Mouse (Mus musculus): ENCODE results near the gene Olfr370. TPM values are rescaled to one million over a fixed set of nuclear protein-coding genes. Genes with fewer than 3 reads are reported as not detected.
"Not testable (repeated sequence)": the region's sequence is repeated elsewhere in the genome, so short reads cannot be mapped to it uniquely, and the experiment has no call there.

The Olfr370 gene
- not detected in 2 replicates for polyA plus RNA-seq (2016; fragmentation: Nextera tagmentation; extraction: Ambion mirVana)

- Histone ChIP-seq H3K27me3 (replicated peaks) (no peaks in the 10 kb centered on the region), H3K9ac (no peak within 1 kb of the TSS), H3K27ac (ENCODE audit: poor library complexity, severe bottlenecking) (no peak within 1 kb of the TSS), H3K4me1 (replicated peaks) (no peaks in the 10 kb centered on the region), H3K9me3 (replicated peaks) (no peaks in the 10 kb centered on the region), H3K4me3 (no peak within 1 kb of the TSS), H3K4me2 (no peak within 1 kb of the TSS), H3K36me3 (no peaks in the 10 kb centered on the region)
- WGBS, result 66% methylated on average over 3 of the region's 3 CpGs
- ATAC-seq (ENCODE audit: insufficient number of reproducible peaks, low FRiP score), result no peak
These were observed at the start of gene Olfr370 for GRCm38 (mm10) chr8:83535736-83536135. Gene Olfr370 (plus strand): TSS chr8:83535780.

DNA sequence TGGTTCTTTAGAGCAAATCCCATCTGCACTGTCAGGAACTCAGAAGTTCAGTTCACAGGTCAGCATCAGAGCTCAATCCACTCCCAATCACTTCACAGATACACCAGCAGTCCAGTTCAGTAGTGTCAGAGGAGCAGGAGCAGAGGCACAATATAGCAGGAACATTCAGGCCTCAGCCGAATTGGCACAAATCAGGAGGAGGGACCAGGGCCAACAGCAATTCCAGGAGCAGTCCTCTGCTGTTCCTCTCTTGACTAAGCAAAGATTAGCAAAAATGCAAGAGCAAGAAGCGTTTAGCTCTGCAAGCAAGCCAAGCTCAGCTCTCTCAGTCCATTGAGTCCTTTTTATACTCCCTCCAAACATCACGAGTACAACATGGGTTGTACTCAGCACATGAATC lies 23.9 kb upstream of the Olfr370 start:
- H3K27ac ChIP-seq (ENCODE audit: poor library complexity, severe bottlenecking), result no peak overlapping the region
- H3K4me2 ChIP-seq, result no peak overlapping the region
- no peak overlapping the region for H3K9ac ChIP-seq
- H3K27me3 ChIP-seq (replicated peaks), result no peaks in the 10 kb centered on the region
- 69% methylated on average over 3 of the region's 3 CpGs for WGBS
- ATAC-seq (ENCODE audit: insufficient number of reproducible peaks, low FRiP score), result no peak
- no peak overlapping the region for H3K4me3 ChIP-seq
- H3K36me3 ChIP-seq, result no peaks in the 10 kb centered on the region
- peaks cover 8% of the 10 kb centered on the region; the same call in 1 of the 2 replicates for H3K9me3 ChIP-seq (replicated peaks)
- no peaks in the 10 kb centered on the region for H3K4me1 ChIP-seq (replicated peaks)

DNA sequence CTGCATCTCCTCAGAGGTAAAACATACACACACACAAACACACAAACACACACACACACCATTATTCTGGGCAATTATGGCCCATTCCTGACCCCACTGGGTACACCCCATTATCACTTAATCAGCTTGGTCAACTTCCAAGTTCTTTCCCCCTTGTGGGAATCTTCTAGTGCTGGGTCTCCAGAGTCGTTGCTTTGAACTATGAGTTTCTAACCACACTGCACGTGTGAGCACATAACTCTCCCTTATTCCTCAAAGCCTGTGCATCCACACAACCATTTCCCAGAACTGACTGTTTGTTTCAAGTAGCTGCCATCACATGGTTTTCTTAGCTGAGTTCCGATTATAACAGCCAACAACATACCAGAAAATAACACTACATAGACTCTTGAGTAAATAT lies 15.1 kb upstream of the Olfr370 start:
- no peaks in the 10 kb centered on the region for H3K4me1 ChIP-seq (replicated peaks)
- WGBS, result 69% methylated on average over 3 of the region's 3 CpGs
- no peaks in the 10 kb centered on the region for H3K36me3 ChIP-seq
- no peak for ATAC-seq (ENCODE audit: insufficient number of reproducible peaks, low FRiP score)
- H3K9ac ChIP-seq, result no peak overlapping the region
- H3K27ac ChIP-seq (ENCODE audit: poor library complexity, severe bottlenecking), result no peak overlapping the region
- 0 out of 2 replicates have a peak, but pooled peaks cover 4% of the 10 kb centered on the region for H3K9me3 ChIP-seq (replicated peaks)
- no peak overlapping the region for H3K4me3 ChIP-seq
- H3K27me3 ChIP-seq (replicated peaks), result no peaks in the 10 kb centered on the region
- H3K4me2 ChIP-seq, result no peak overlapping the region

- not testable (repeated sequence) for H3K4me3 ChIP-seq; H3K4me1 ChIP-seq (replicated peaks); H3K4me2 ChIP-seq; ATAC-seq (ENCODE audit: insufficient number of reproducible peaks, low FRiP score); H3K36me3 ChIP-seq; H3K27ac ChIP-seq (ENCODE audit: poor library complexity, severe bottlenecking); H3K9ac ChIP-seq; H3K27me3 ChIP-seq (replicated peaks); H3K9me3 ChIP-seq (replicated peaks)
- WGBS, result 69% methylated on average over 3 of the region's 3 CpGs
These were observed 14.7 kb upstream of the Olfr370 start for GRCm38 (mm10) chr8:83520907-83521306.

DNA sequence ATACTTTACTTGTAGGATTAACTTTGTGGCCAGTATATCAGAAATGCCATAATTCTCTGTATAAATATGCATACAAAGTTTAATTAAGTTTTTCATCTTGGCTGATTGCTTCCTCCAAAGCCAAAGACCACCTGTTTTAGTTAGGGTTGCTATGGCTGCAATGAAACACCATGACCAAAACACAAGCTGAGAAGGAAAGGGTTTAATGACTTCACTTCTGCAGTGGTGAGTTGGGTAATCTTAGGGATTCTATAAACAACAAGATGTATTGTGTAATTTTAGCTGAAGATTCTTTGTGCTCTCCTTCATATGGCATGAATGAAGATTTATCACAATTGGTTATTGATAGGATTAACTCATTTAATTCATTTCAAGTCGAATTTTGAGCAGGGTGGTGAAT lies 14.3 kb upstream of the Olfr370 start:
- Histone ChIP-seq H3K4me3 (no peak overlapping the region), H3K9ac (no peak overlapping the region), H3K4me2 (no peak overlapping the region), H3K27ac (ENCODE audit: poor library complexity, severe bottlenecking) (no peak overlapping the region), H3K36me3 (no peaks in the 10 kb centered on the region), H3K4me1 (replicated peaks) (no peaks in the 10 kb centered on the region), H3K27me3 (replicated peaks) (no peaks in the 10 kb centered on the region), H3K9me3 (replicated peaks) (0 out of 2 replicates have a peak, but pooled peaks cover 4% of the 10 kb centered on the region)
- no peak for ATAC-seq (ENCODE audit: insufficient number of reproducible peaks, low FRiP score)
- 28% methylated on average over 1 of the region's 1 CpGs for WGBS

DNA sequence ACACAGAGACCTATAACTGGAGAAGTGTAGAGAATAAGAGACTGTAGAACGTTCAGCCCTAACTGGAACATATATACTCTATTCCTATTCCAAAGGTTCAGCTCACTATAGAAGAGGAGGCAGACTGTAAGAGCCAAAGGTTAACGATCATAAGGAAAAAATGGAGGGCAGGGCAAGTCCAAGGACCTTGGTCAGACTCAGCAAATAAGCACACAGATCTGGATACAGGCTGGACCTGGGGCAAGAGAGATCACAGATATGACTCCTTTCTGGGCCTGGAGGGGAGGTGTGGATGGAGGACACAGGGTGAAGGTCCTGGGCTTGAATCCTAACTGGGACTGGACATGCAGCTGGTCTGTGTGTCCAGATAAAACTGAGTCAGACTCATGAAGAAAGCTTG lies 778 bp upstream of the Olfr370 start:
- Histone ChIP-seq H3K4me3 (no peak overlapping the region), H3K36me3 (no peaks in the 10 kb centered on the region), H3K9ac (no peak overlapping the region), H3K4me2 (no peak overlapping the region), H3K27ac (ENCODE audit: poor library complexity, severe bottlenecking) (no peak overlapping the region), H3K9me3 (replicated peaks) (no peaks in the 10 kb centered on the region), H3K27me3 (replicated peaks) (no peaks in the 10 kb centered on the region), H3K4me1 (replicated peaks) (no peaks in the 10 kb centered on the region)
- no peak for ATAC-seq (ENCODE audit: insufficient number of reproducible peaks, low FRiP score)
- 65% methylated on average over 2 of the region's 2 CpGs for WGBS

- ATAC-seq (ENCODE audit: insufficient number of reproducible peaks, low FRiP score), result no peak
- H3K27ac ChIP-seq (ENCODE audit: poor library complexity, severe bottlenecking), result no peak overlapping the region
- H3K4me3 ChIP-seq, result no peak overlapping the region
- no peaks in the 10 kb centered on the region for H3K27me3 ChIP-seq (replicated peaks)
- peaks cover 6% of the 10 kb centered on the region for H3K4me1 ChIP-seq (replicated peaks)
- no peaks in the 10 kb centered on the region for H3K9me3 ChIP-seq (replicated peaks)
- no peaks in the 10 kb centered on the region for H3K36me3 ChIP-seq
- H3K4me2 ChIP-seq, result no peak overlapping the region
- H3K9ac ChIP-seq, result no peak overlapping the region
- WGBS, result 60% methylated on average over 3 of the region's 3 CpGs
These were observed 27.1 kb downstream of the Olfr370 start for GRCm38 (mm10) chr8:83562669-83563068.

GRCm38 (mm10) chr8:83563246-83563645 lies 27.7 kb downstream of the Olfr370 start:
- Histone ChIP-seq H3K9me3 (replicated peaks) (no peaks in the 10 kb centered on the region), H3K4me3 (no peak overlapping the region), H3K36me3 (no peaks in the 10 kb centered on the region), H3K27ac (ENCODE audit: poor library complexity, severe bottlenecking) (no peak overlapping the region), H3K4me2 (no peak overlapping the region), H3K4me1 (replicated peaks) (peaks cover 12% of the 10 kb centered on the region), H3K27me3 (replicated peaks) (no peaks in the 10 kb centered on the region), H3K9ac (no peak overlapping the region)
- ATAC-seq (ENCODE audit: insufficient number of reproducible peaks, low FRiP score), result no peak
- WGBS, result 67% methylated on average over 4 of the region's 4 CpGs

DNA sequence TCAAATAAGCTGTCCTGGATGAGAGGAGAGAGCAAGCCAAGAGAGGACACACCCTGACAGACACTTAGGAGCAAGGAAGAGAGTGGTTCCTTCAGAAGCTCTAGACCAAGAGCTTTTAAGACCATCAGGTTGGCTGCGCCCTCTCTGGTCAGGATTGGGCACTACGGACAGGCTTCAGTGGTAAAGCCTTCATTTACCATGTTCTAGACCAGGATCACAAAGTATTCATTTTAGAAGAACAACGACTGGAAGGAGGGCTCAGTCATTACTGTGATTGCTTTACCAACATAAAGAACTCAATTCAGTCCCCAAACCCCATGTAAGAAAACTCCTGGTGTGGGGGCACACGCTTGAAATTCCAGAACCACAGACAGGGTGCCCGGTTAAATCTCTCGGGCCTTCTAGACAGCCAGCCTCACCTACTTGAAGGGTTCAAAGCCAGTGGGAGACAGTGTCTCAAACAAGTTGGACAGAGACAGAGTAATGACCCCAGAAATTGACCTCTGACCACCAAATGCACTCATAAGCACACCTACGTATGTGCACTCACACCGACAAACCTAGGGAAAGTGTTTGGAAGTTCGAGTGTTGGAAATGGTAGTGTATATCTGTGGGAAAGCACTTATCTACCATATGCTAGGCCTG lies 30.3 kb downstream of the Olfr370 start:
- H3K9ac ChIP-seq, result no peak overlapping the region
- H3K36me3 ChIP-seq, result peaks cover 23% of the 10 kb centered on the region
- no peak overlapping the region for H3K4me3 ChIP-seq
- no peak for ATAC-seq (ENCODE audit: insufficient number of reproducible peaks, low FRiP score)
- WGBS, result 73% methylated on average over 9 of the region's 9 CpGs
- H3K4me2 ChIP-seq, result peak overlapping the region; percentile 94; the same call in 1 of the 2 replicates
- no peak overlapping the region for H3K27ac ChIP-seq (ENCODE audit: poor library complexity, severe bottlenecking)
- H3K4me1 ChIP-seq (replicated peaks), result peaks cover 22% of the 10 kb centered on the region
- no peaks in the 10 kb centered on the region for H3K27me3 ChIP-seq (replicated peaks)
- H3K9me3 ChIP-seq (replicated peaks), result no peaks in the 10 kb centered on the region

DNA sequence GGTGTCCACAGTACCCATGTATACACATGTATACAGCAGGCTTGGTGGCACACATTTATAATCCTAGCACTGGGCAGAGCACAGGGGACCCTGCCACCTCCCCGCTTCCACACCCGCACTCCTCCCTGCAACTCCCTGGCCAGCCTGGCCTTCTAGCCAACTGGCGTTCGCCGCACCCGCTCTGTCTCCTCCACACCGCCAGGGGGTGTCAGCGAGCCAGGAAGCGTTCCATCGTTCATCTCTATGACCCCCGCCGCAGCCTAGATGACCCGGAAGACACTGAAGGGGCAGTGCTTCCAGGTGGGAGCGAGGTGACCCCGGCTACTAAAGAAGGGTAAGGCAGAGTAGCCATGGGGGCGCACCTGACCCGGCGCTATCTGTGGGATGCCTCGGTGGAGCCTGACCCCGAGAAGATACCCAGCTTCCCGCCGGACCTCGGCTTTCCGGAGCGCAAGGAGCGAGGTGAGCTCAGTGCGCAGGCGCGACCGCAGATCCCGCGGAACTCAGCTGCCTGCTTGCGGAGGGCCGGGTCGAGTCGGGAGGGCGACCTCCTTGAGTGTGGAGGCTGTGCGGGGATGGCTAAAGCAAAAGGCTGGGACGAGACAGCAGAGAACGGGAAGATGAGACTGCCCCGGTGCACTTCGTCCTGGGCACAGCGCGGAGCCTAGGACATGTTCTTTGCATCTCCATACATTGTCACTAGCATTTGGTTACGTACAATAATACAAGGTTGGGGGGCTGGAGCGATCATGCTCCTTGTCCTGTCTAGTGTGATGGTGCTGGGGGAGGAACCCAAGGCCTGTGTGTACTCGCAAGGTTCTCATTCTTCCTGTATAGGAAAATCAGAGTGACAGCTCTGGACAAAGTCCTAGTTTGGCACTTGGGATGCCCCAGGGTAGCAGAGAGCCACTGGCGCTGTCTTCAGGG lies 31.2 kb downstream of the Olfr370 start, which contains the start of gene Ndufb7:
Ndufb7 (plus strand) TSS at position 203 of the 927 bp plus-strand sequence.
- no peaks in the 10 kb centered on the region for H3K27me3 ChIP-seq (replicated peaks)
- WGBS, result under 1% methylated on average over 48 of the region's 48 CpGs
- peak within 1 kb of the TSS; percentile 79 for H3K27ac ChIP-seq (ENCODE audit: poor library complexity, severe bottlenecking)
- H3K36me3 ChIP-seq, result peaks cover 30% of the 10 kb centered on the region
- ATAC-seq (ENCODE audit: insufficient number of reproducible peaks, low FRiP score), result peak; percentile 87
- H3K4me2 ChIP-seq, result peak within 1 kb of the TSS; percentile 94
- peak within 1 kb of the TSS; percentile 92 for H3K4me3 ChIP-seq
- peaks cover 22% of the 10 kb centered on the region for H3K4me1 ChIP-seq (replicated peaks)
- peak within 1 kb of the TSS; percentile 91 for H3K9ac ChIP-seq
- no peaks in the 10 kb centered on the region for H3K9me3 ChIP-seq (replicated peaks)

GRCm38 (mm10) chr8:83567668-83568067 lies 32.1 kb downstream of the Olfr370 start:
- H3K36me3 ChIP-seq, result peaks cover 40% of the 10 kb centered on the region

More at GRCm38 (mm10) chr8:83567668-83568067, 32.1 kb downstream of the Olfr370 start:
- WGBS, result 61% methylated on average over 3 of the region's 3 CpGs
- Histone ChIP-seq H3K4me1 (replicated peaks) (peaks cover 22% of the 10 kb centered on the region), H3K9ac (peak overlapping the region; percentile 91), H3K27me3 (replicated peaks) (no peaks in the 10 kb centered on the region), H3K9me3 (replicated peaks) (no peaks in the 10 kb centered on the region), H3K4me2 (peak overlapping the region; percentile 94), H3K4me3 (peak overlapping the region; percentile 92), H3K27ac (ENCODE audit: poor library complexity, severe bottlenecking) (no peak overlapping the region)
- no peak for ATAC-seq (ENCODE audit: insufficient number of reproducible peaks, low FRiP score)

Data from heart, embryonic 12.5 days (tissue).